Mouse (Mus musculus) megakaryocyte-erythroid progenitor cell, adult 5 weeks (primary cell): Measurements from ENCODE around the gene Pcdh11x. TPM values are rescaled to one million over a fixed set of nuclear protein-coding genes. Genes with fewer than 3 reads are reported as not detected.

ENCODE experiments used
- polyA plus RNA-seq: library from polyadenylated mRNA; stranded (reverse); fragments of >175 nt; gene quantifications from 2 replicates; pipeline ENCODE4 v1.2.3, GENCODE M21; 2012

Gene Pcdh11x
- polyA plus RNA-seq, result 0.04 TPM in 1 of 2 replicates, not detected in the other

DNA sequence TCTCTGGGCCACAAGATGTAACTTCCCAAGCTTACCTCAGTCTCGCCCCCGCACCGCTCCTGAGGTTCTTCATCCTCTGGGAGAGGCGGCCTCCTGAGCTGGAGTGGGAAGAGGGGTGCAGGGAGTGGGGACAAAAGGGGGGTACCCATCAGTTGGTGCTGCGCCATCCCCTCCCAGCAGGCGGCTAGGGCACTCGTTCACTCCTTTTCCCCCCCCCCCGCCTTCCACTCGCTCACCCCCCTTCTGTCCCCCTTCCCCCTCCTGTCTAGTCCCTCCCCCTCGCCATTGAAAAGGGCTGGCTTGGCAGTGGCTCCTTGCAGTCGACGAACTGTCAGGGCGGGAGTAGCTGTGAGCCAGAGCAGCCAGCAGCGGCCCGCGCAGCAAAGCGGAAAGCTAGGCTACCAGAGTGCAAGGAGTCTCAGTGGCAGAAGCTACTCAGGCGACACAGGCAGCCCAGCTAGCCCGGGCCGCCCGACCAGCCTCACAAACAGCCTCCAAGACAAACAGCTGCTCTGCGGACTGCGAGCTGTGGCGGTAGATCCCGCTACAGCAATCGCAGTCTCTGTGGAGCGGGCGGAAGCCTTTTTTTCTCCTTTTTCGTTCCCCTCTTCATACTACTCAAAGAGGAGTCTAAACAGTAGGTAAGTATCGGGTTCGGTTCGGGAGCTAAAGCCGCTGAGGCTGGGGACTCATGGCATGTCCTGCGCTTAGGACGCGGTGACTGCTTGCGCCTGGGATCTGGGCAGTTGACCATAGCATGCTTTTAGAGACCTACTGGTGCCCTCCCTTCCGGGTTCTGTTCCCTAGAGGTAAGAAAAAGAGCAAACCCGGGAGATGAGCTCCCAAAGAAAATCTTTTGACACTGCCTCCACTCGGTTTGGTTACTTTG lies at the start of gene Pcdh11x:
Pcdh11x (plus strand) TSS at position 249 of the 889 bp plus-strand sequence.

DNA sequence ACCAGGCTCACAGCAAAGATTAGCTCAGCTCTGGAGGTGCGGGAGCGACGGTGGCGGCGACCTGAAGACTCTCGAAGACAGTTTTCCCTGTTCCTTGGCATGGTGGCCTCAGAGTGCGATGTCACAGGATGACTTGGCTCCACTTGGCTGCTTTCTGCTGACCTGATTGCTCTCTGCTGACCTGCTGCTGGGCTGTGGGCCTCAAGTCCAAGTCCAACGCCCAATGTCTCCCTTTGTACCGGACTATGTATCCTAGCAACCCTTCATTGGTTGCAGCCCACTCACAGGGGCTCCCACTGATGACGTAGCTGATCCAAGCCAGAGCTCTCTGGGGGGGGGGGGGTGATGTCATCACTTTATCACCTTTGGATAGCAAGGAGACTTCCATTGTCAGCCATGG lies 22.9 kb downstream of the Pcdh11x start, which contains the start of gene H2afb3:
H2afb3 (minus strand) TSS at position 101 of the 400 bp plus-strand sequence.

Other genes starting within 250 kb of the Pcdh11x start
- gene H2afb3, start 22.8 kb downstream of the Pcdh11x start, polyA plus RNA-seq, result not detected in 2 replicates